Mouse (Mus musculus) embryonic facial prominence, embryonic 13.5 days (tissue): ENCODE results near the gene Btbd35f12. TPM values are rescaled to one million over a fixed set of nuclear protein-coding genes. Genes with fewer than 3 reads are reported as not detected.
"Not testable (repeated sequence)": the region's sequence is repeated elsewhere in the genome, so short reads cannot be mapped to it uniquely, and the experiment has no call there.

Experiments used
- ATAC-seq: fragments of 200-750 bp; cut with Nextera tagmentation; 2 replicates; pipeline ENCODE4 v1.8.0; 2017; ENCODE audit warnings: low read depth; ENCODE audit not compliant: insufficient number of reproducible peaks, insufficient read depth, low FRiP score, low TSS enrichment
- H3K27ac ChIP-seq: fragments of 300-500 bp; sonication (generic); 2 replicates; pipeline ENCODE4 v1.5.1; 2015; ENCODE audit warnings: moderate library complexity, mild to moderate bottlenecking, inconsistent platforms
- H3K27me3 ChIP-seq: fragments of 300-500 bp; sonication (generic); 2 replicates; pipeline ENCODE4 v1.6.1; 2015; ENCODE audit warnings: mild to moderate bottlenecking, inconsistent platforms
- H3K36me3 ChIP-seq: fragments of 300-500 bp; sonication (generic); 2 replicates; pipeline ENCODE4 v1.6.1; 2015; ENCODE audit warnings: mild to moderate bottlenecking, inconsistent platforms
- H3K4me1 ChIP-seq: fragments of 300-500 bp; sonication (generic); 2 replicates; pipeline ENCODE4 v1.6.1; 2015; ENCODE audit warnings: inconsistent platforms
- H3K4me2 ChIP-seq: fragments of 300-500 bp; sonication (generic); 2 replicates; pipeline ENCODE4 v1.6.1; 2015; ENCODE audit warnings: moderate library complexity, mild to moderate bottlenecking, inconsistent platforms
- H3K4me3 ChIP-seq: fragments of 300-500 bp; sonication (generic); 2 replicates; pipeline ENCODE4 v1.5.1; 2015; ENCODE audit warnings: mild to moderate bottlenecking, inconsistent platforms
- H3K9ac ChIP-seq: fragments of 300-500 bp; sonication (generic); 2 replicates; pipeline ENCODE4 v1.6.1; 2015; ENCODE audit warnings: mild to moderate bottlenecking, inconsistent platforms
- H3K9me3 ChIP-seq: fragments of 300-500 bp; sonication (generic); 2 replicates; pipeline ENCODE4 v1.6.1; 2016; ENCODE audit warnings: inconsistent platforms
- WGBS: fragments of 180-500 bp; shearing (Covaris S2); methylation state at CpG from one replicate; pipeline ENCODE4 v1.1.7; 2015; ENCODE audit warnings: mixed read lengths; 5-methylcytosine and 5-hydroxymethylcytosine counted together
- polyA plus RNA-seq: library from polyadenylated mRNA; unstranded; fragments of >200 nt; fragmentation: Nextera tagmentation; extraction: Ambion mirVana; gene quantifications from 2 replicates; pipeline ENCODE4 v1.2.1, GENCODE M21; 2015

Btbd35f12 gene
- polyA plus RNA-seq: not detected in 2 replicates

DNA sequence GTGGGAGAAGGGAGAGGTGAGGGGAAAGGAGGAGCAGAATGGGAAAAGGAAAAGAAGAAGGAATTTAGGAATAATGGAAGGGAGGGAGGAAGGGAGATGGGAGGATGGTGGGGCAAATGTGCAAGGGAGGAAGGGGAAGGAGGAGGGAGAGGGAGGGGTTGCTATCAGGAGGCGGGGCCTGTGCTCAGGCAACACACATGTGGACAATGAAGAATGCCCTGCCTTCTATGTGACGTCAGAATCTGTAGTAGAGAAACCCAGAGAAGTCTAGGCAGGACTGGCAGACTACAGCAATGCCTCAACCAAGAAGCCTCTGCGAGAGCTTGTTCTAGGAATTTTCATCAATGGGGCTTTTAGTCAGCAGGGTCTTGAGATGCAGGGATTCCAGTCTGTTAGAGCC lies at the start of gene Btbd35f12:
Btbd35f12 (plus strand) TSS at position 301 of the 400 bp plus-strand sequence.
- H3K4me3 ChIP-seq, ATAC-seq, H3K4me2 ChIP-seq, H3K9ac ChIP-seq, H3K36me3 ChIP-seq, H3K9me3 ChIP-seq, H3K27ac ChIP-seq, H3K4me1 ChIP-seq, H3K27me3 ChIP-seq: not testable (repeated sequence)
- WGBS: no CpG with 5 or more reads among the region's 3 CpGs

DNA sequence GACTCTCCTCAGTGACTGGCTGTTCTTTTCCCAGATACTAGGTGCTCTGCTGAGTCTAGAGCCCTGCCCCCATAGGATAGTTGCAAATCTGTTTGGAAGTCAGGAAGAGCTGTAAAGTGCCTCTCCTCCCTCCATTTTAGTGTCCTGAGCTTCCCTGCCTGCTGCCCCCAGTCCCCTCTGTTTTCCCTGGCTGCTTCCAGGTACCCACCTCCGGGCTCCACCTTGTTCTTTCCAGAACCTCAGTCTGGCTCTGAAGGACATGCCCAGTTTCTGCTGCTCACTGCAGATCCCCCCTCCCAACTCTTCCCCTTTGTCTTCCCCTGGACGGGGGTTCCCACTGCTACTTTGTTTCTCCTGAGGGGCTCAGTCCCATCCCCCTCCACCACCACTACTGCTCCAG lies 40.1 kb downstream of the Btbd35f12 start:
- not testable (repeated sequence) for H3K27me3 ChIP-seq, ATAC-seq, H3K9me3 ChIP-seq, H3K4me3 ChIP-seq, H3K36me3 ChIP-seq, H3K9ac ChIP-seq, H3K27ac ChIP-seq, H3K4me1 ChIP-seq, H3K4me2 ChIP-seq
- WGBS: 77% methylated on average over 2 of the region's 2 CpGs

Other genes starting within 250 kb of the Btbd35f12 start
- gene Spin2-ps6, start 78.5 kb upstream of the Btbd35f12 start, polyA plus RNA-seq: not detected in 2 replicates